Mouse (Mus musculus): ENCODE results near the gene Epb41l2. TPM values are rescaled to one million over a fixed set of nuclear protein-coding genes. Genes with fewer than 3 reads are reported as not detected.

Epb41l2 gene
- polyA plus RNA-seq, 1 experiment from 2014 or later: 20.8 TPM

GRCm38 (mm10) chr10:25523727-25524126, 164.1 kb downstream of the Epb41l2 start:
- H3K27ac ChIP-seq (ENCODE audit: low read length): no peak overlapping the region
- no peak overlapping the region for H3K4me3 ChIP-seq (replicated peaks; ENCODE audit: low read length)
- H3K4me2 ChIP-seq (ENCODE audit: low read length): no peak overlapping the region
- ATAC-seq: no peak
- H3K9ac ChIP-seq (replicated peaks; ENCODE audit: low read depth, low read length): no peak overlapping the region
- WGBS: 70% methylated on average over 8 of the region's 8 CpGs
- no peaks in the 10 kb centered on the region for H3K36me3 ChIP-seq (ENCODE audit: control insufficient read depth, insufficient read depth)
- no peaks in the 10 kb centered on the region for H3K9me3 ChIP-seq (ENCODE audit: control insufficient read depth, low read length)
- H3K4me1 ChIP-seq (replicated peaks; ENCODE audit: control insufficient read depth, insufficient read depth, low read length): no peaks in the 10 kb centered on the region
- H3K27me3 ChIP-seq (replicated peaks; ENCODE audit: control insufficient read depth, insufficient read depth, low read length): no peaks in the 10 kb centered on the region

- Histone ChIP-seq H3K9me3 (ENCODE audit: control insufficient read depth, low read length) (no peaks in the 10 kb centered on the region), H3K4me3 (replicated peaks; ENCODE audit: low read length) (no peak overlapping the region), H3K4me2 (ENCODE audit: low read length) (no peak overlapping the region), H3K9ac (replicated peaks; ENCODE audit: low read depth, low read length) (no peak overlapping the region), H3K36me3 (ENCODE audit: control insufficient read depth, insufficient read depth) (no peaks in the 10 kb centered on the region), H3K27ac (ENCODE audit: low read length) (no peak overlapping the region), H3K27me3 (replicated peaks; ENCODE audit: control insufficient read depth, insufficient read depth, low read length) (no peaks in the 10 kb centered on the region), H3K4me1 (replicated peaks; ENCODE audit: control insufficient read depth, insufficient read depth, low read length) (no peaks in the 10 kb centered on the region)
- ATAC-seq: no peak
- WGBS: 86% methylated on average over 4 of the region's 4 CpGs
Observed at GRCm38 (mm10) chr10:25526156-25526555, 166.6 kb downstream of the Epb41l2 start.

- Histone ChIP-seq H3K4me3 (replicated peaks; ENCODE audit: low read length) (no peak overlapping the region), H3K36me3 (ENCODE audit: control insufficient read depth, insufficient read depth) (no peaks in the 10 kb centered on the region), H3K4me2 (ENCODE audit: low read length) (no peak overlapping the region), H3K27ac (ENCODE audit: low read length) (no peak overlapping the region), H3K27me3 (replicated peaks; ENCODE audit: control insufficient read depth, insufficient read depth, low read length) (no peaks in the 10 kb centered on the region), H3K9me3 (ENCODE audit: control insufficient read depth, low read length) (no peaks in the 10 kb centered on the region), H3K4me1 (replicated peaks; ENCODE audit: control insufficient read depth, insufficient read depth, low read length) (no peaks in the 10 kb centered on the region), H3K9ac (replicated peaks; ENCODE audit: low read depth, low read length) (no peak overlapping the region)
- no peak for ATAC-seq
- WGBS: 95% methylated on average over 4 of the region's 4 CpGs
Observed at GRCm38 (mm10) chr10:25526622-25527021, 167.0 kb downstream of the Epb41l2 start.

- Histone ChIP-seq H3K9ac (replicated peaks; ENCODE audit: low read depth, low read length) (no peak overlapping the region), H3K27me3 (replicated peaks; ENCODE audit: control insufficient read depth, insufficient read depth, low read length) (no peaks in the 10 kb centered on the region), H3K9me3 (ENCODE audit: control insufficient read depth, low read length) (no peaks in the 10 kb centered on the region), H3K27ac (ENCODE audit: low read length) (no peak overlapping the region), H3K4me1 (replicated peaks; ENCODE audit: control insufficient read depth, insufficient read depth, low read length) (no peaks in the 10 kb centered on the region), H3K36me3 (ENCODE audit: control insufficient read depth, insufficient read depth) (no peaks in the 10 kb centered on the region), H3K4me3 (replicated peaks; ENCODE audit: low read length) (no peak overlapping the region), H3K4me2 (ENCODE audit: low read length) (no peak overlapping the region)
- WGBS: 83% methylated on average over 3 of the region's 3 CpGs
- no peak for ATAC-seq
Observed at GRCm38 (mm10) chr10:25527126-25527525, 167.5 kb downstream of the Epb41l2 start.

- ATAC-seq: no peak
- H3K4me2 ChIP-seq (ENCODE audit: low read length): no peak overlapping the region
- H3K9me3 ChIP-seq (ENCODE audit: control insufficient read depth, low read length): no peaks in the 10 kb centered on the region
- H3K36me3 ChIP-seq (ENCODE audit: control insufficient read depth, insufficient read depth): no peaks in the 10 kb centered on the region
- no peak overlapping the region for H3K27ac ChIP-seq (ENCODE audit: low read length)
- H3K4me3 ChIP-seq (replicated peaks; ENCODE audit: low read length): no peak overlapping the region
- WGBS: 66% methylated on average over 13 of the region's 13 CpGs
- no peak overlapping the region for H3K9ac ChIP-seq (replicated peaks; ENCODE audit: low read depth, low read length)
- no peaks in the 10 kb centered on the region for H3K27me3 ChIP-seq (replicated peaks; ENCODE audit: control insufficient read depth, insufficient read depth, low read length)
- no peaks in the 10 kb centered on the region for H3K4me1 ChIP-seq (replicated peaks; ENCODE audit: control insufficient read depth, insufficient read depth, low read length)
Observed at GRCm38 (mm10) chr10:25531335-25531734, 171.7 kb downstream of the Epb41l2 start.

GRCm38 (mm10) chr10:25533105-25533504, 173.5 kb downstream of the Epb41l2 start:
- no peaks in the 10 kb centered on the region for H3K4me1 ChIP-seq (replicated peaks; ENCODE audit: control insufficient read depth, insufficient read depth, low read length)
- no peaks in the 10 kb centered on the region for H3K9me3 ChIP-seq (ENCODE audit: control insufficient read depth, low read length)
- no peak overlapping the region for H3K4me3 ChIP-seq (replicated peaks; ENCODE audit: low read length)
- no peak overlapping the region for H3K27ac ChIP-seq (ENCODE audit: low read length)
- no peak for ATAC-seq
- no peaks in the 10 kb centered on the region for H3K27me3 ChIP-seq (replicated peaks; ENCODE audit: control insufficient read depth, insufficient read depth, low read length)
- H3K4me2 ChIP-seq (ENCODE audit: low read length): no peak overlapping the region
- no peaks in the 10 kb centered on the region for H3K36me3 ChIP-seq (ENCODE audit: control insufficient read depth, insufficient read depth)
- 85% methylated on average over 2 of the region's 2 CpGs for WGBS
- no peak overlapping the region for H3K9ac ChIP-seq (replicated peaks; ENCODE audit: low read depth, low read length)

- 92% methylated on average over 9 of the region's 9 CpGs for WGBS
- H3K9me3 ChIP-seq (ENCODE audit: control insufficient read depth, low read length): no peaks in the 10 kb centered on the region
Observed at GRCm38 (mm10) chr10:25533513-25534246, 174.1 kb downstream of the Epb41l2 start.

GRCm38 (mm10) chr10:25534467-25534866, 174.9 kb downstream of the Epb41l2 start:
- no peak overlapping the region for H3K4me3 ChIP-seq (replicated peaks; ENCODE audit: low read length)
- ATAC-seq: no peak
- H3K36me3 ChIP-seq (ENCODE audit: control insufficient read depth, insufficient read depth): no peaks in the 10 kb centered on the region
- H3K9me3 ChIP-seq (ENCODE audit: control insufficient read depth, low read length): no peaks in the 10 kb centered on the region
- no peak overlapping the region for H3K27ac ChIP-seq (ENCODE audit: low read length)
- 89% methylated on average over 5 of the region's 5 CpGs for WGBS
- no peak overlapping the region for H3K4me2 ChIP-seq (ENCODE audit: low read length)
- H3K9ac ChIP-seq (replicated peaks; ENCODE audit: low read depth, low read length): no peak overlapping the region
- no peaks in the 10 kb centered on the region for H3K4me1 ChIP-seq (replicated peaks; ENCODE audit: control insufficient read depth, insufficient read depth, low read length)
- H3K27me3 ChIP-seq (replicated peaks; ENCODE audit: control insufficient read depth, insufficient read depth, low read length): no peaks in the 10 kb centered on the region

More at GRCm38 (mm10) chr10:25533513-25534246, 174.1 kb downstream of the Epb41l2 start:
- H3K27ac ChIP-seq (ENCODE audit: low read length): no peak overlapping the region
- no peak overlapping the region for H3K4me2 ChIP-seq (ENCODE audit: low read length)
- H3K4me1 ChIP-seq (replicated peaks; ENCODE audit: control insufficient read depth, insufficient read depth, low read length): no peaks in the 10 kb centered on the region
- no peaks in the 10 kb centered on the region for H3K36me3 ChIP-seq (ENCODE audit: control insufficient read depth, insufficient read depth)
- no peak for ATAC-seq
- H3K9ac ChIP-seq (replicated peaks; ENCODE audit: low read depth, low read length): no peak overlapping the region
- H3K27me3 ChIP-seq (replicated peaks; ENCODE audit: control insufficient read depth, insufficient read depth, low read length): no peaks in the 10 kb centered on the region
- no peak overlapping the region for H3K4me3 ChIP-seq (replicated peaks; ENCODE audit: low read length)

- no peaks in the 10 kb centered on the region for H3K27me3 ChIP-seq (replicated peaks; ENCODE audit: control insufficient read depth, insufficient read depth, low read length)
- H3K9ac ChIP-seq (replicated peaks; ENCODE audit: low read depth, low read length): no peak within 1 kb of the TSS
- no peaks in the 10 kb centered on the region for H3K9me3 ChIP-seq (ENCODE audit: control insufficient read depth, low read length)
- no peaks in the 10 kb centered on the region for H3K4me1 ChIP-seq (replicated peaks; ENCODE audit: control insufficient read depth, insufficient read depth, low read length)
- no peak within 1 kb of the TSS for H3K4me2 ChIP-seq (ENCODE audit: low read length)
- H3K36me3 ChIP-seq (ENCODE audit: control insufficient read depth, insufficient read depth): no peaks in the 10 kb centered on the region
- no peak within 1 kb of the TSS for H3K27ac ChIP-seq (ENCODE audit: low read length)
- ATAC-seq: no peak
- H3K4me3 ChIP-seq (replicated peaks; ENCODE audit: low read length): no peak within 1 kb of the TSS
- WGBS: 95% methylated on average over 10 of the region's 10 CpGs
Observed at GRCm38 (mm10) chr10:25535891-25536331, 176.3 kb downstream of the Epb41l2 start, which contains the start of gene Smlr1. Gene Smlr1, minus strand, starts transcription at chr10:25536267.

Measured in forebrain, embryonic 16.5 days (tissue).